Mouse (Mus musculus) liver, embryonic 14.5 days (tissue): ENCODE measurements around the gene Ripor3. TPM values are rescaled to one million over a fixed set of nuclear protein-coding genes. Genes with fewer than 3 reads are reported as not detected.

Experiments
- ATAC-seq: fragments of 200-750 bp; cut with Nextera tagmentation; 2 replicates; pipeline ENCODE4 v1.8.0; 2017; ENCODE audit warnings: moderate number of reproducible peaks, mild to moderate bottlenecking, moderate library complexity; ENCODE audit not compliant: insufficient read depth
- DNase-seq, 3 experiments: peaks; one replicate each; pipeline ENCODE4 v3.0.0-alpha.2; 2012 to 2013; ENCODE audit warnings: low read depth in 3 of 3, low spot score in 3 of 3
- H3K27ac ChIP-seq: fragments of 300-500 bp; sonication (generic); 2 replicates; pipeline ENCODE4 v1.5.1; 2014; ENCODE audit warnings: moderate library complexity, mild to moderate bottlenecking, control low read depth, inconsistent platforms
- H3K27me3 ChIP-seq: fragments of 300-500 bp; sonication (generic); 2 replicates; pipeline ENCODE4 v1.6.1; 2014; ENCODE audit warnings: mild to moderate bottlenecking, low read length, moderate library complexity; ENCODE audit not compliant: control insufficient read depth, insufficient read depth
- H3K36me3 ChIP-seq: fragments of 300-500 bp; sonication (generic); replicated peaks from 2 replicates; pipeline ENCODE4 v1.6.1; 2014; ENCODE audit warnings: low read depth; ENCODE audit not compliant: control insufficient read depth, insufficient read depth
- H3K4me1 ChIP-seq, 2 experiments: fragments of 200-500 bp in 1 of 2; fragments of 300-500 bp in 1 of 2; sonication (generic) in 1 of 2; replicated peaks; 2 replicates each; pipeline ENCODE4 v1.6.1; 2012 to 2014; ENCODE audit warnings: antibody characterized with exemption in 1 of 2, inconsistent platforms in 1 of 2, low read length in 1 of 2; ENCODE audit not compliant: control insufficient read depth in 2 of 2, insufficient read depth in 2 of 2
- H3K4me2 ChIP-seq: fragments of 300-500 bp; sonication (generic); 2 replicates; pipeline ENCODE4 v1.6.1; 2014; ENCODE audit warnings: low read depth, mild to moderate bottlenecking, control low read depth, moderate library complexity
- H3K4me3 ChIP-seq, 2 experiments: fragments of 200-500 bp in 1 of 2; fragments of 300-500 bp in 1 of 2; sonication (generic) in 1 of 2; 2 replicates each; pipeline ENCODE4 v1.5.1; 2012 to 2014; ENCODE audit warnings: low read depth in 2 of 2, low read length in 2 of 2, mild to moderate bottlenecking in 2 of 2, control low read depth in 1 of 2, inconsistent platforms in 1 of 2, moderate library complexity in 1 of 2; ENCODE audit not compliant: insufficient read depth in 1 of 2
- H3K9ac ChIP-seq: fragments of 300-500 bp; sonication (generic); replicated peaks from 2 replicates; pipeline ENCODE4 v1.6.1; 2014; ENCODE audit warnings: mild to moderate bottlenecking, control low read depth, moderate library complexity
- H3K9me3 ChIP-seq: fragments of 300-500 bp; sonication (generic); 2 replicates; pipeline ENCODE4 v1.6.1; 2016; ENCODE audit warnings: low read length, mixed read lengths; ENCODE audit not compliant: control insufficient read depth
- CTCF ChIP-seq: IDR thresholded peaks from 2 replicates; pipeline ENCODE4 v1.5.1; 2016; ENCODE audit warnings: antibody characterized with exemption, low read depth, control low read depth
- EP300 ChIP-seq: IDR thresholded peaks from 2 replicates; pipeline ENCODE4 v1.6.1; 2016; ENCODE audit warnings: antibody characterized with exemption, low read depth
- WGBS: fragments of 180-500 bp; shearing (Covaris S2); extraction: QIAGEN DNeasy Blood & Tissue Kit; methylation state at CpG from one replicate; pipeline ENCODE4 v1.1.7; 2014; ENCODE audit not compliant: insufficient replicate concordance; 5-methylcytosine and 5-hydroxymethylcytosine counted together
- polyA plus RNA-seq, 2 experiments: library from polyadenylated mRNA; depleted of rRNA in 1 of 2; stranded (reverse) in 1 of 2; unstranded in 1 of 2; fragments of >200 nt; fragmentation: Nextera tagmentation in 1 of 2; extraction: Ambion mirVana in 1 of 2; gene quantifications; 2 replicates each; pipeline versions ENCODE4 v1.2.1 to v1.2.3; 2012 to 2014

Ripor3 gene
- polyA plus RNA-seq, 2 experiments: 0.88 to 2.6 TPM

- Histone ChIP-seq H3K27me3 (no peaks in the 10 kb centered on the region), H3K27ac (no peak overlapping the region), H3K36me3 (no peaks in the 10 kb centered on the region), H3K4me3 (no peak overlapping the region), H3K4me2 (no peak overlapping the region), H3K4me1 (peaks cover 0 to 3% of the 10 kb centered on the region in 2 experiments; a peak in 2 of 4 replicates), H3K9ac (no peak overlapping the region), H3K9me3 (no peaks in the 10 kb centered on the region)
- no peak for TF ChIP-seq EP300
- no peak for TF ChIP-seq CTCF
- ATAC-seq: no peak
- no peak for DNase-seq
- 69% methylated on average over 3 of the region's 3 CpGs for WGBS
These were observed 2.3 kb downstream of the Ripor3 start for GRCm38 (mm10) chr2:168008132-168008531.

GRCm38 (mm10) chr2:168006489-168006888 is 3.9 kb downstream of the Ripor3 start:
- 72% methylated on average over 6 of the region's 6 CpGs for WGBS
- H3K36me3 ChIP-seq: no peaks in the 10 kb centered on the region
- no peak overlapping the region for H3K27ac ChIP-seq
- TF ChIP-seq EP300: no peak
- ATAC-seq (no peak), DNase-seq (no peak)
- H3K4me3 ChIP-seq: no peak overlapping the region
- H3K4me2 ChIP-seq: no peak overlapping the region
- no peaks in the 10 kb centered on the region for H3K27me3 ChIP-seq
- H3K4me1 ChIP-seq: peaks cover 0 to 3% of the 10 kb centered on the region in 2 experiments; a peak in 2 of 4 replicates
- H3K9me3 ChIP-seq: no peaks in the 10 kb centered on the region
- no peak overlapping the region for H3K9ac ChIP-seq

- no peak overlapping the region for H3K9ac ChIP-seq
- no peaks in the 10 kb centered on the region for H3K9me3 ChIP-seq
- no peak overlapping the region for H3K4me2 ChIP-seq
- H3K27me3 ChIP-seq: no peaks in the 10 kb centered on the region
- no peak for TF ChIP-seq CTCF
- no peak for TF ChIP-seq EP300
- H3K4me3 ChIP-seq: no peak overlapping the region
- DNase-seq: no peak
- WGBS: 18% methylated on average over 3 of the region's 3 CpGs
- H3K27ac ChIP-seq: no peak overlapping the region
- H3K4me1 ChIP-seq: peaks cover 0 to 3% of the 10 kb centered on the region in 2 experiments; a peak in 2 of 4 replicates
- H3K36me3 ChIP-seq: no peaks in the 10 kb centered on the region
- ATAC-seq: peak; percentile 29; the same call in 1 of the 2 replicates
These were observed 4.8 kb downstream of the Ripor3 start for GRCm38 (mm10) chr2:168005616-168006015.

GRCm38 (mm10) chr2:168005005-168005404 is 5.4 kb downstream of the Ripor3 start:
- Histone ChIP-seq H3K27ac (no peak overlapping the region), H3K36me3 (no peaks in the 10 kb centered on the region), H3K4me2 (no peak overlapping the region), H3K4me1 (peaks cover 0 to 3% of the 10 kb centered on the region in 2 experiments; a peak in 2 of 4 replicates), H3K27me3 (no peaks in the 10 kb centered on the region), H3K9ac (no peak overlapping the region), H3K4me3 (no peak overlapping the region), H3K9me3 (no peaks in the 10 kb centered on the region)
- no peak; the same call in 1 of the 2 replicates for ATAC-seq
- no peak for TF ChIP-seq CTCF
- TF ChIP-seq EP300: no peak
- 64% methylated on average over 3 of the region's 3 CpGs for WGBS
- no peak for DNase-seq

GRCm38 (mm10) chr2:168004369-168004768 is 6.0 kb downstream of the Ripor3 start:
- peaks cover 0 to 3% of the 10 kb centered on the region in 2 experiments; a peak in 2 of 4 replicates for H3K4me1 ChIP-seq

More at GRCm38 (mm10) chr2:168004369-168004768, 6.0 kb downstream of the Ripor3 start:
- no peak overlapping the region for H3K27ac ChIP-seq
- ATAC-seq (no peak), DNase-seq (no peak)
- H3K4me2 ChIP-seq: no peak overlapping the region
- no peaks in the 10 kb centered on the region for H3K27me3 ChIP-seq
- TF ChIP-seq CTCF (peak; percentile 66), EP300 (no peak)
- no peak overlapping the region for H3K4me3 ChIP-seq
- no peak overlapping the region for H3K9ac ChIP-seq
- H3K9me3 ChIP-seq: no peaks in the 10 kb centered on the region
- 49% methylated on average over 2 of the region's 2 CpGs for WGBS
- H3K36me3 ChIP-seq: no peaks in the 10 kb centered on the region
